19 mouse cellular contexts compared by ENCODE assay signal in the genomic region with DNA sequence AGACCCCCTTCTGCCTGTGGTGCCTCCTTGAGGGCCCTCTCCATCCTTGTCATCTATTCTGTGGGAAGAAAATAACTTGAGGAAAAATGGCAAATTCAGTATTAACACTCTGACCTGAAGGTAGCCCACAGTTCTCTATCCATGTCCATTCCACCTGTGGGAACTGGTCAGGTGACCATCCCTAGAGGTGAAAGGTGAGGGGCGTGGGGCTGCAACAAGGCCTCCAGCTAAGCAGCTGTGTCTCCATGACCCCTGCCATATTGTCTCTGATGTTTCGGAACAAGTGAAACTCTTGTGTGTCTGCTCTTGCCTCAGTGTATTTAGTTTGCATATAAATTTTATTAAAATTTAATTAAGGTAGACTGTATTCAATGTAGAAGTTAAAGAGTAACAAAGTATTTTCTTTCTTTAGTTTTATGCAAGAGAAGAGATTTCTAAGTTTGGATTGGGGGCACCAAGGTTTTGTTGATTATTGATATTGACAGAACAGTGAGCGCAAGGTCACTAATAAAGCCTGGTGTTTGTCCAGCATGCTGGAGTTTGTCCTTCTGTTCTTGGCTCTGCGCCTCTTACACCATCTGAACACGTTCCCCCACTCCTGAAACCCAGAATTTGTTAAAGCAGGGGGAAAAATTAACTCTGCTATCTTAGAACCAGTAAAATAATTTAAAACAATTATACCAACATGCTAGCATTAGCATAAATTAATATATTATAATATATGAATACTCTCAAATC. TPM values are rescaled to one million over a fixed set of nuclear protein-coding genes. Genes with fewer than 3 reads are reported as not detected.
"Had no signal": no experiment of that assay in that cellular context is flagged by ENCODE, and none has a peak within 500 bp of the region (broad histone marks: within the 10 kb centered on the region; RNA-seq: fewer than 3 reads in every experiment).

No protein-coding gene starts in this region.

- H3K4me3 ChIP-seq: midbrain, embryonic 10.5 days; midbrain, embryonic 12.5 days; neural tube, embryonic 12.5 days; stomach, embryonic 15.5 days had no signal

- ATAC-seq: midbrain, embryonic 16.5 days had no signal

- H3K9me3 ChIP-seq: midbrain, embryonic 10.5 days; midbrain, embryonic 12.5 days; neural tube, embryonic 12.5 days; stomach, embryonic 15.5 days had no signal

- H3K27ac ChIP-seq: midbrain, embryonic 10.5 days; midbrain, embryonic 12.5 days; neural tube, embryonic 12.5 days; stomach, embryonic 15.5 days; stomach, postnatal 0 days had no signal

- H3K36me3 ChIP-seq: midbrain, embryonic 10.5 days; midbrain, embryonic 12.5 days; neural tube, embryonic 12.5 days had no signal

- H3K4me2 ChIP-seq: lung, embryonic 14.5 days; midbrain, embryonic 12.5 days; neural tube, embryonic 12.5 days; stomach, embryonic 15.5 days had no signal

- H3K9ac ChIP-seq: lung, embryonic 14.5 days; midbrain, embryonic 12.5 days; neural tube, embryonic 12.5 days; stomach, embryonic 15.5 days had no signal

- DNase-seq: lung, adult 18-20 months; lung, embryonic 14.5 days; lung, postnatal 10 days; lung, postnatal 4 days; midbrain, embryonic 14.5 days; right cerebral cortex, postnatal 14 days; thymus, adult 2 months; thymus, postnatal 25 days; thymus, postnatal 4 days had no signal

- H3K27me3 ChIP-seq: neural tube, embryonic 12.5 days; stomach, embryonic 15.5 days had no signal

RNA-seq across cellular contexts. Expression of a gene that starts 52.8 kb away (rescaled TPM):
- total RNA-seq: megakaryocyte, adult 5-6 weeks; megakaryocyte-erythroid progenitor cell, adult 5-6 weeks; neutrophil, adult 5-6 weeks had no signal
- polyA plus RNA-seq: lung, embryonic 14.5 days; midbrain, embryonic 10.5 days; midbrain, embryonic 12.5 days; neural tube, embryonic 12.5 days; testis, adult 2 months; thymus, adult 2 months had no signal
